Mouse (Mus musculus) cerebellum, postnatal 36 days (tissue): ENCODE measurements around the gene Scarb2.

Experiments used
- DNase-seq, 2 experiments: peaks; one replicate each; pipeline ENCODE4 v3.0.0; 2021 to 2022; ENCODE audit warnings: mixed read lengths in 2 of 2

Gene Scarb2

GRCm38 (mm10) chr5:92434571-92434985 lies 72.1 kb downstream of the Scarb2 start:
- no peak for DNase-seq

DNA sequence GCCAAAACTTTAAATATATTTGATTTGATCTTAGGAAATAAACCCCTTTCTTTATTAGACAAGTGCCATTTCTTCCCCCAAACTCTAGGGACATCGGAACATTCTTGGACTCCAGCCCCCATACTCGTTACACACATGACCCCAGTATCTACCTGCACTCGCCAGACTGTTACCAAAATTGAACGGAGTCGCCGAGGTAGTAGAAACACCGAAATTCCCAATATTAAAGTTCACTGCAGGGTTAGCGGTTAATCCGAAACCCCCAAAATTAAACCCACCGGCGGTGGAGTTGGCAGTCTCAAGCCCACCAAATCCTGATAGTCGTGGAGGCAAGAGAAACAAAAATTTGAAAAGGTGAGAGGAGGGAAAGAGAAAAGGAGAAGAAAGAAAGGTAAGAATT lies 72.6 kb downstream of the Scarb2 start:
- DNase-seq = no peak

DNA sequence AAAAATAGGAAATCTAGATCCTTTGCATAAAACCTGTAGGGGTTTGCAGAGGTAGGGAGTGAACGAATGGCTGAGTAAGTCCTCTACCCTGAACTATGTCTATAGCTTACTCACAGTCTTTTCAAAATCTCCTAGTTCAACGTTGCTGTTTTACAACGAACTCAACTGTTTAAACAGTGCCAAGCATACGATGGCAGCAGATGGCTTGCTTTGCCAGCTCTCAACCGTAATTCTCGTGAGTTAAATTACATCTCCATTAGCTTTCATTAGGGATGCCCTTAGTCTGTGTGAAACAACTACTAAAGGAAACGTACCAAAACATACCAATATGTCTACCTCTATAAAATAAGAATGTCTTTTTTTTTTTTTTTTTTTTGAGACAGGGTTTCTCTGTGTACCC lies 75.0 kb downstream of the Scarb2 start:
- DNase-seq = no peak

GRCm38 (mm10) chr5:92430723-92431122 lies 75.9 kb downstream of the Scarb2 start:
- DNase-seq = no peak

GRCm38 (mm10) chr5:92424126-92424525 lies 82.5 kb downstream of the Scarb2 start:
- no peak for DNase-seq

GRCm38 (mm10) chr5:92413982-92414375 lies 92.7 kb downstream of the Scarb2 start:
- DNase-seq = no peak

DNA sequence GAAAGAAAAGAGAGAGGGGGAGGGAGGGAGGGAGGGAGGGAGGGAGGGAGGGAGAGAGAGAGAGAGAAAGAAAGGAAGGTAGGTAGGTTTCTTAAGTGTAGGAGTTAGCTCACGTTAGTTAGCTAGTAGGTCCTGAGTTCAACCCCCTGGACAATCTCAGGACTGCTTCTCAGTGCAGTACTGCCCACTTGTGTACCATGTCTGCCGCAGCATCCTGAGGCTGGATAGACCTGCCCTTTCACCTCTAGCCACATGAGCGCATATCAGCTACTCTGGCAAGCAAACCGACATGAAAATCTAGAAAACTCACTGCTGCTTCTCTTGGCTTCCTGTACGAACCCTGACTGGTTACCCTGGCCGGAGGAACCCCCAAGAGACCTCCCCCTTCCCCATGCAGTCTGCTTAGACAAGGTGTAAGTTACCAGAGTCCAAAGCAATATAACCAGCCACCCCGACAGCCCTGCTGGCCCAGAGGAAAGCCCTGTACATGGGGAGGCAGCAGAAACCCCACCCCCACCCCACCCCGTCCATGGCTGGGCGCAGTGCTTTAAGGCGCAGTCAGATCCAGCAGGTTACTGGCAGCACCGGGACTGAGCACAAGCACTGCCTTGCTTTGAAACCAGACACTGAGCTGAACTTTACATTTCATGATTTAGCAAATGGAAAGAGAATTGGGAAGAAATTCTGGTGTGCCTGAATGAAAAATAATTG lies 93.2 kb downstream of the Scarb2 start:
- DNase-seq = no peak

- no peak for DNase-seq
Measured at GRCm38 (mm10) chr5:92411461-92412140, 95.0 kb downstream of the Scarb2 start.

DNA sequence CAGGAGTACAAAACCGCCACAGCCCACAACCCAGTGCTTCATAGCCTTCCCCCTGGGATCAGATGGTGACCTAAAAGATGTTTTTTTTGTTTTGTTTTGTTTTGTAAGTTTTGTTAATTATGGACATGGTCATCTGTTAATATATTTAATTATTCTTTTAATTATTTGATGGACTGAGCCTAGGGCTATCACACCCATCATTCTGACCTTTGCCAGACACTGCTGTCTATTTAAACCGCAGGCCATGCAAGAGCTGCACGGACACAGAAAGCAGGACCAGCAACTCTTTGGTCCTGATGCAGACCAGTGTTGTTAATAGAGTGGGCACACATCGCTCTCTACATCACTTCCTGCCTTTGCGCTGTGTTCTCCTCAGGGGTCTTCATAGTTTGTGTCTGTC lies 96.1 kb downstream of the Scarb2 start:
- no peak for DNase-seq

GRCm38 (mm10) chr5:92409361-92410155 lies 97.1 kb downstream of the Scarb2 start:
- DNase-seq = no peak

DNA sequence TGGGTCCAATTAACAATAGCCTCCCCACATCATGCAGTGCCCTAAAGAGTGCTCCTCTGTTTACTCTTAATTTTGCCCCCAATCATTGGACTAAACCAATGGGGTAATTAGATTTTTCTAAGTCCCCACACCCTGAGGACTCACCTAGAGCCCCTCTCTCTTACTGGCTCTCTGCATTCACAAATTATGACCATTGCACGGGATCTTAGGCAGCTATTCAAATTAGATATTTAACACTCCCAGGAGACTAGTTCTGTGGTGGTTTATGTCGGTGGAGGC lies 102.3 kb downstream of the Scarb2 start:
- no peak for DNase-seq

DNA sequence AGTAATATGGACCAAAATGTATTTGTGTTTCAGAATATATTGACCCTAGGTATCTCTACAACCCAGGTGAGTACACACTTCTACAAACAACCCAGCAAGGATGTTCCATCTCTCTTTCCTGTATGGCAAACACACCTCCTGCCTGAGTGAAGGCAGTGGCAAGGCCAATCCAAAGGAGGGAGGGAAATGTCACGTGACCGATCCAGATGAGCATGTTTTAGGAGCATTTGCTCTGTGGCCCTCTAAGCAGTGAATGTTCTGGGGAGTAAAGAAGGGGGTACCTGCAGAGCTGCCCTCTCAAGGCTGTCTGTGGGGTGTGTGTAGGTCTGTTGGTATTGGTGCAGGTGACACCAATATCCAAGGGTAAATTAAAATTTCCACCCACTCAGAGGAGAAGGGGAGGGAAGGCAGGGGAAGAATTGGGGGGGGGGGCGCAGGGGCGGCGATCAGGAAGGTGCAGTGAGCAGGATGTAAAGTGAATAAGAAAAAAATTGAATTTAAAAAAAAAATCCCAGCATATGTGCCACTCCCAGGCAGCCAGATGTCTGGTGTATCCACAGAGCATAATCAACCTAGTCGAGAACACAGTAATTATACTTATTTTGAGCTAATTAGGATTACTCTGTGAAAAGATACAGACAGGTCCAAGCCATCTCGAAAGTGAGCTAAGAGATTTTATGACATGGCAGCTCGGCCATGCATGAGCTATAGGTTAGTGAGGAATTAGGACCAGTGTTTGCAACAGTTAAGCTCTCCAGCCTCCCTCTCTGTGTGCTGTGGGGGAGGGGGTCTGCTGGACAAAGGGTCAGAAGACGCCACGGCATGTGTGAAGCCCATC lies 102.9 kb downstream of the Scarb2 start:
- no peak for DNase-seq

- DNase-seq = no peak
Measured at GRCm38 (mm10) chr5:92402816-92403215, 103.8 kb downstream of the Scarb2 start.

GRCm38 (mm10) chr5:92398153-92398552 lies 108.5 kb downstream of the Scarb2 start:
- peak; percentile 70 to 75 for DNase-seq

DNA sequence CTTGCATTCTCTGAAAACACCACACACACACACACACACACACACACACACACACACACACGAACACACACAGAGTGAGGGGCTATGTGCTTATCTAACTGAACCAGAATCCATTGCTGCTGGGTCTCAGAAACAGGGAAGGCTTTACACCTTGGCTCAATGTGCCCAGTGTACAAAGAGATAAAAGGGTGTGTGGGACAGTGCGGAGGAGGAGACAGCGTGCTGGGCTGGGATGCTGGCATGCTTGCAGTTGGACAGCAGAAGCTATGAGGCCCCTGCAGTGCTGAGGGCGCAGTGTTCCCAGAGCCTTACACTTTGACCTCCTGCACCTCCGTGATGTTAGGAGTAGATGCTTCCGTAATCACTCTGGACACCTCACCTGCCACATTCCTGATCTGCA lies 110.2 kb downstream of the Scarb2 start:
- no peak for DNase-seq

DNA sequence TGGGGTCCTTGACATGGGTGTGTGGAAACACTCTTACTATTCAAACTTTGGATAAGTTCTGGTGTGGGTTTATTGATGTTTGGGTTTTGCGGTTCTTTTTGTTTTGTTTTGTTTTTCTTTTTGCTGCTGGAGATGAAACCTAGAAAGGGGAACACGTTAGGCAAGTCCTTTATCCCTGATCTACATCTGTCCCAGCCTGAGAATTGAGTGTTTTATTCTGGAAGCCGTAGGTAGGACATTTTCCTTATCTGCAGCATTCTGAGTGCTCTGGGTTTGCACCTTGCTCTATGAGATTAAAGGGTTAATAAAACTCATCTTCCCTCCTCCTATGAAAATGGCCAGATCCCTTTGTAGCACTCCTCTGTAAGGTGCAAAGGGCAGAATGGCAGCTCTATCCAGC lies 110.9 kb downstream of the Scarb2 start:
- DNase-seq = no peak

DNA sequence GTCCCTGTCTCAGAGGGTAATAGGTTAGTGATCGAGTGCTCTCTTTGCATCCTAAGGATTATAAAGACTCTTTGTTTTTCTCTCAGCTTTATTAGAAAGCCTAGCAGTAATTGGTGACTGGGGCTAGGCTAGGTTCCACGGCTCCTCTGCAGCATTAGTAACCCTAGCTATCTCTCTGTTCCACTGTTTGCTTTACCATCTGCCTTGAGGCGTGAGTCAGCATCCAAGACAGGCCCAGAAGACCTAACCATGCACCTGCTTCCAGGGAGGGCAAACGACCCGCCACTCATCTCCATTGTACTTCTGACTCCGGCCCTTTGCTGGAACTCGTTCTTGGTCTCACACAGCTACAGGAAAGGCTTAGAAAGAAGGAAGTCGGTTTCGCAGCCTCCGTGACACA lies 112.8 kb downstream of the Scarb2 start:
- DNase-seq = no peak

GRCm38 (mm10) chr5:92392542-92392941 lies 114.1 kb downstream of the Scarb2 start:
- DNase-seq = no peak
